24 mouse cellular contexts compared by ENCODE assay signal in the genomic region with DNA sequence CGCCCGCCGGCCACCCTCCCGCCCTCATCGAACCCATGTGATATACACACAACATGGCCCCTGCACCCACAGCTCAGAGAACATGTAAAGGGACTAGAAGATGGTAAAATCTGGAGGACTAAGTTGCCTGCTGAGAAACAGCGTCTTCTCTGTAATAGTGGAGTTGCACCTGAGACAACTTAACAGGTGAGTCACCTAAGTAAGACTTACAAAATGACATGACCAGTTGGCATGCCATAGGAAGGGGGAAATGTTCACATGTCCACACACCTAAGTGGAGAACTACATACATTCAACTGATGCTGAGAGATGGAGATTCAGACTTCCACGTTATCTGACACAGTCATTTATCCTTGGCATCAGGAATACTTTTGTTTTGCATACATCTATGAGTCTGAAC. TPM values are rescaled to one million over a fixed set of nuclear protein-coding genes. Genes with fewer than 3 reads are reported as not detected.
A peak's percentile ranks its signal among the peaks of the same experiment; 100 is the strongest.
DNase-seq lines count a peak whose midpoint lies in the region; ATAC-seq and TF ChIP-seq lines count a peak whose summit lies in the region.
"Had no signal": no experiment of that assay in that cellular context is flagged by ENCODE, and none has a peak within 500 bp of the region (broad histone marks: within the 10 kb centered on the region; RNA-seq: fewer than 3 reads in every experiment).

No protein-coding gene starts in this region.

- H3K4me3 ChIP-seq in lung, adult 2 months (replicated peaks; ENCODE audit: extremely low read depth, low read depth, low read length), result peak overlapping the region; percentile 1
- H3K4me3 ChIP-seq: heart, adult 2 months; hindbrain, embryonic 12.5 days; liver, embryonic 12.5 days; midbrain, embryonic 12.5 days; neural tube, embryonic 13.5 days had no signal

- WGBS in lung, adult 2 months, result 20% methylated on average over 7 of the region's 7 CpGs

- DNase-seq in CD4-positive, CD25-positive, alpha-beta regulatory T cell, adult 2 months (ENCODE audit: low read depth, low spot score), result peak; percentile 40
- DNase-seq in lung, adult 2 months, result no peak
- no peak for DNase-seq in lung, adult 18-20 months
- DNase-seq in A20 (ENCODE audit: low read depth, low spot score), result peak; percentile 47
- peak; percentile 6 for DNase-seq in c-Kit-positive CD71-positive TER-119-negative erythroid progenitor cells, embryonic 14.5 days (ENCODE audit: low read depth)
- DNase-seq in kidney, postnatal 25 days, result no peak
- DNase-seq in left cerebral cortex, adult 8-10 months (ENCODE audit: low spot score in 2 of 2), result no peak
- DNase-seq: gastrocnemius, postnatal 10 days; kidney, adult 11 months; layer of hippocampus, adult 9-11 months; lung, postnatal 14 days had no signal

- no peak for TF ChIP-seq POLR2A in lung, adult 2 months (IDR thresholded peaks at IDR 0.05; ENCODE audit: borderline replicate concordance, extremely low read depth, low read depth, low read length)

- no peak for ATAC-seq in CD4-positive, CD25-positive, alpha-beta regulatory T cell, adult 4 months
- ATAC-seq: liver, embryonic 12.5 days had no signal

- no peaks in the 10 kb centered on the region for H3K4me1 ChIP-seq in lung, adult 2 months (ENCODE audit: control insufficient read depth, insufficient read depth, low read length)
- H3K4me1 ChIP-seq: hindbrain, embryonic 12.5 days; midbrain, embryonic 12.5 days; neural tube, embryonic 13.5 days had no signal

- TF ChIP-seq CTCF in lung, adult 2 months (IDR thresholded peaks at IDR 0.05; ENCODE audit: insufficient read depth, low read length), result no peak

RNA-seq across cellular contexts. Expression of a gene that starts 29.7 kb away (rescaled TPM):
- not detected for polyA plus RNA-seq in CD4-positive, CD25-positive, alpha-beta regulatory T cell, adult 4 months (2017; shearing (Covaris generic))
- not detected in 2 replicates for polyA plus RNA-seq in lung, adult 2 months (2012; rRNA removed)
- not detected for total RNA-seq in left cerebral cortex, adult 8-10 months (2022)
- total RNA-seq: adrenal gland, adult 2 months; common myeloid progenitor, adult 5-6 weeks; ES-E14; gastrocnemius, postnatal 10 days; heart, adult 2 months; left cerebral cortex, postnatal 4 days had no signal
- polyA plus RNA-seq: adrenal gland, adult 2 months; heart, adult 2 months; heart, embryonic 16.5 days; hindbrain, embryonic 12.5 days; liver, embryonic 12.5 days; midbrain, embryonic 12.5 days; neural tube, embryonic 13.5 days; small intestine, adult 2 months; stomach, embryonic 14.5 days had no signal

RNA-seq across cellular contexts. Expression of a gene that starts 38.9 kb away (rescaled TPM):
- 1 to 10 TPM; 2.2 TPM for polyA plus RNA-seq in CD4-positive, CD25-positive, alpha-beta regulatory T cell, adult 4 months (2017; shearing (Covaris generic))
- polyA plus RNA-seq in lung, adult 2 months (2012; rRNA removed), result 317 and 417 TPM in 2 replicates
- 10 to 100 TPM; 20.2 to 41.9 (median 31.7) TPM for total RNA-seq in left cerebral cortex, adult 8-10 months (2022)

Comparison
In these comparisons a context has a peak if more than half of its experiments do, and no peak if none do; other contexts are left out.
1. DNase-seq: peak in CD4-positive, CD25-positive, alpha-beta regulatory T cell, adult 2 months (single experiment), A20 (single experiment) and c-Kit-positive CD71-positive TER-119-negative erythroid progenitor cells, embryonic 14.5 days (single experiment); none in lung, adult 2 months (single experiment), lung, adult 18-20 months (0 of 2), kidney, postnatal 25 days (0 of 2) and left cerebral cortex, adult 8-10 months (0 of 2).
2. RNA of a gene that starts 38.9 kb away (polyA plus RNA-seq): 317 to 417 TPM in lung, adult 2 months; 2.2 TPM in CD4-positive, CD25-positive, alpha-beta regulatory T cell, adult 4 months; every median in the first group is over 10 times any median in the second.